Mouse (Mus musculus): Measurements from ENCODE around the gene Polr2b. TPM values are rescaled to one million over a fixed set of nuclear protein-coding genes. Genes with fewer than 3 reads are reported as not detected.

Polr2b gene
- 31.0 and 35.9 TPM in 2 replicates for polyA plus RNA-seq (2012; ENCODE audit: insufficient read depth, insufficient read length, missing spikeins)

- TF ChIP-seq CTCF (IDR thresholded peaks at IDR 0.05; ENCODE audit: low read depth, low read length) = no peak
- peak; percentile 84 for TF ChIP-seq POLR2A (IDR thresholded peaks at IDR 0.05; ENCODE audit: borderline replicate concordance, low read depth, low read length)
- peak within 1 kb of the TSS; percentile 92 for H3K4me3 ChIP-seq (ENCODE audit: insufficient read depth, low read length)
- peak within 1 kb of the TSS; percentile 86 for H3K27ac ChIP-seq (ENCODE audit: insufficient read depth, low read depth, low read length)
- H3K4me1 ChIP-seq (ENCODE audit: control insufficient read depth, insufficient read depth, low read length) = peaks cover 14% of the 10 kb centered on the region
Observed at GRCm38 (mm10) chr5:77309924-77310772, at the start of gene Polr2b, which contains the start of gene Noa1. TSS of gene Polr2b (plus strand) at chr5:77310147. TSS of gene Noa1 (minus strand) at chr5:77310084.

DNA sequence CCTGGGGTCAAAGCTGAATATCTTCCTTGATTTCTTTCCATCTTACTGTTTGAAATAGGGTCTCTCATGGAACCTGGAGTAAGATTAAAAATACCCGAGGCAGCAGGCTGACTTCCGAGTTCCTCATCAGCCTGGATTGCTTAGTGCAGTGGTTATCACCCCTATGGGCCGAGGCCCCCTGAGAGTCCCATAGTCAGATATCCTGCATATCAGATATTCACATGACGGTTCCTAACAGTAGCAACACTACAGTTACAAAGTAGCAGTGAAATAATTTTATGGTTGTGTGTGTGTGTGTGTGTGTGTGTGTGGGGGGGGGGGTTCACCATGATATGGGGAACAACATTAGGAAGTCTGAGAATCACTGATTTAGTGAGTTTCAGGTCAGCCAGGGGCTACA, 48.8 kb upstream of the Polr2b start:
- Histone ChIP-seq H3K27ac (ENCODE audit: insufficient read depth, low read depth, low read length) (no peak overlapping the region), H3K4me3 (ENCODE audit: insufficient read depth, low read length) (no peak overlapping the region), H3K4me1 (ENCODE audit: control insufficient read depth, insufficient read depth, low read length) (peaks cover 7% of the 10 kb centered on the region)
- no peak for TF ChIP-seq POLR2A (IDR thresholded peaks at IDR 0.05; ENCODE audit: borderline replicate concordance, low read depth, low read length)
- TF ChIP-seq CTCF (IDR thresholded peaks at IDR 0.05; ENCODE audit: low read depth, low read length) = no peak

GRCm38 (mm10) chr5:77262105-77262504, 47.8 kb upstream of the Polr2b start:
- no peak overlapping the region for H3K27ac ChIP-seq (ENCODE audit: insufficient read depth, low read depth, low read length)
- no peak overlapping the region for H3K4me3 ChIP-seq (ENCODE audit: insufficient read depth, low read length)
- TF ChIP-seq CTCF (IDR thresholded peaks at IDR 0.05; ENCODE audit: low read depth, low read length) (no peak), POLR2A (IDR thresholded peaks at IDR 0.05; ENCODE audit: borderline replicate concordance, low read depth, low read length) (no peak)
- H3K4me1 ChIP-seq (ENCODE audit: control insufficient read depth, insufficient read depth, low read length) = peaks cover 7% of the 10 kb centered on the region

DNA sequence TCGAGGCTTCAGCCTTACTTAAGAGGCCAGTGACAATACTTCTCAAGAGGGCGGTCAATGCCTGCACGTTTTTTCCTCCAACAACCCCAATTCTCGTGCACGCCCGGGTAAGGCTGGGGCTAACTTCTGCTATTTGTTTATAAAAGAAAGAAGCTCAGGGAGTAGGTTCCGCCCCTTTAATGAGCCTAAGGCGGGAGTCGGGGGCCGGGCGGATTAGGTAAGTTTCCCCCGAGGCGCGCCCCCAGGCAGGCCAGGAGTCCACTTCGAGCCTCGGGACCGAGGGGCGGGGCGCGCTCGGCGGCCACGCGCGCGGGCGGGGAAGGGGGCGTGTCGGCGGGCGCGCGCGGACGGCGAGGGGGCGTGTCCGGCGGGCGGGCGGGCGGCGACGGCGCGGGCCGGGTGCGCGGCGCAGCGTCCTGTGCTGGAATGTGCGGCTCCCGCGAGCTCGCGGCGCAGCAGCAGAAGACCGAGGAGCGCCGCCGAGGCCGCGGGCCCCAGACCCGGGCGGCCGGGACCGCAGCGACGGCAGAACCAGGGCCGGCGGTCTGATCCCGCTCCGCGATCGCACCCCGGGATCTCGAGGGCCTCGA, 44.8 kb upstream of the Polr2b start, which contains the start of gene Rest:
Rest (plus strand) TSS at position 411 of the 590 bp plus-strand sequence.
- H3K27ac ChIP-seq (ENCODE audit: insufficient read depth, low read depth, low read length) = peak within 1 kb of the TSS; percentile 71
- TF ChIP-seq CTCF (IDR thresholded peaks at IDR 0.05; ENCODE audit: low read depth, low read length) = no peak
- TF ChIP-seq POLR2A (IDR thresholded peaks at IDR 0.05; ENCODE audit: borderline replicate concordance, low read depth, low read length) = no peak
- H3K4me1 ChIP-seq (ENCODE audit: control insufficient read depth, insufficient read depth, low read length) = peaks cover 13% of the 10 kb centered on the region
- H3K4me3 ChIP-seq (ENCODE audit: insufficient read depth, low read length) = peak within 1 kb of the TSS; percentile 75

DNA sequence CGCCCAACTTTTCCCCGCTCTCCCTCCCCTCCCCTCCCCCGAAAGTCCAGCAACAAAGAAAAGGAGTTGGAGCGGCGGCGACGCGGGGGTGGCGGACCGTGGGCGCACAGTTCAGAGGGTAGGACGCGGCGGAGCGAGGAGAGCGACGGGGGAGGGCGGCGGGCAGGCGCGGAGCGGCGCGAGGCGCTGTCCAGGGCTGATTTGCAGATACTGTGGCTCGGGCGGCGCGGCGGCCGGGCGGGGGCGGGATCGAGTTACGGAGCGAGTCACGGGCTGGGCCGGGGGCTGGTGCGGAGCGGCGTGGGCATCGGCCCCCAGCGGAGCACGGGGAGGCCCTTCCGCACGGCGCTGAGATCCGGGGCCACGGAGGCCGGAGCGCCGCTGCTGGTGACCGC, 44.3 kb upstream of the Polr2b start:
- Histone ChIP-seq H3K4me3 (ENCODE audit: insufficient read depth, low read length) (peak overlapping the region; percentile 75), H3K4me1 (ENCODE audit: control insufficient read depth, insufficient read depth, low read length) (peaks cover 13% of the 10 kb centered on the region), H3K27ac (ENCODE audit: insufficient read depth, low read depth, low read length) (peak overlapping the region; percentile 52)
- TF ChIP-seq CTCF (IDR thresholded peaks at IDR 0.05; ENCODE audit: low read depth, low read length) (no peak), POLR2A (IDR thresholded peaks at IDR 0.05; ENCODE audit: borderline replicate concordance, low read depth, low read length) (no peak)

DNA sequence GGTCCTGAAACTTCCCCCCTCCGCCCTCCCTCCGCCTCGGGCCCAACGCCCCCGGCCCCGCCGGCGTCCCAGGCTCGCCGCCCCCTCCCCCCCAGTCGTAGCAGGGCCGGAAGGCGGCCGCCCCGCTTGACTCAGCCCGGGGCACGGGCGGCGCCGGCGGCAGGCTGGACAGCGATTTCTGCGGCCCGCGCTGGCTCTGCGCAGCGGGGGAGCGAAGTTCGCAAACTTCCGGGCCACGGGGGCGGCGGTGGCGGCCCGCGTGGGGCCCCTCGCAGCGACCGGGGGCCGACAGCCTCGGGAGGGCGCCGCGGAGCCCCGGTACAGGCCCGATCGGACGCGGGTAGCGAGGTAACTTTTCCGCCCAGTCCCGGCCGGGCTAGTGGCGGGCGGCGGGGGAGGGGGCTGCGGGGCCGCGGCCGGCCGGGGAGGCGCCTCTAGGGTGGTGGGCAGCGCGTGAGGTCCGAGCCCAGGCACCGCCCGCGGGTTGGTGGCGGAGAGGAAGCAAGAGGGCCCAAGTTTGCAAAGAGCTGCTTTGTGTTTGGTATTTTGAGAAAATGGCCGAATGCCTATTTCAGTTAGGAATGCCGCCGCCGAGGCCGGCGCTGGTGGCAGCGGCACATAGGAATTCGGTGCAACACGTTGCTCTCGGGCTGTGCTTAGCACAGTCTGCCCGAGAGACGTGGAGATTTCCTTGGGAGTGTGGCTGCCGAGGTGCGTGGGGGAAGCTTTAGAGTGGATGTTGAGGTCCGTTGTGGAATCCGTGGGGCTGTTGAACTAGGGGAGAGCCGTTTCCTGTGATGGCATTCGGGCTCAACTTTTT, 43.7 kb upstream of the Polr2b start:
- H3K4me3 ChIP-seq (ENCODE audit: insufficient read depth, low read length) = peak overlapping the region; percentile 75
- peak overlapping the region; percentile 71 for H3K27ac ChIP-seq (ENCODE audit: insufficient read depth, low read depth, low read length)
- H3K4me1 ChIP-seq (ENCODE audit: control insufficient read depth, insufficient read depth, low read length) = peaks cover 13% of the 10 kb centered on the region
- TF ChIP-seq CTCF (IDR thresholded peaks at IDR 0.05; ENCODE audit: low read depth, low read length) = no peak
- no peak for TF ChIP-seq POLR2A (IDR thresholded peaks at IDR 0.05; ENCODE audit: borderline replicate concordance, low read depth, low read length)

DNA sequence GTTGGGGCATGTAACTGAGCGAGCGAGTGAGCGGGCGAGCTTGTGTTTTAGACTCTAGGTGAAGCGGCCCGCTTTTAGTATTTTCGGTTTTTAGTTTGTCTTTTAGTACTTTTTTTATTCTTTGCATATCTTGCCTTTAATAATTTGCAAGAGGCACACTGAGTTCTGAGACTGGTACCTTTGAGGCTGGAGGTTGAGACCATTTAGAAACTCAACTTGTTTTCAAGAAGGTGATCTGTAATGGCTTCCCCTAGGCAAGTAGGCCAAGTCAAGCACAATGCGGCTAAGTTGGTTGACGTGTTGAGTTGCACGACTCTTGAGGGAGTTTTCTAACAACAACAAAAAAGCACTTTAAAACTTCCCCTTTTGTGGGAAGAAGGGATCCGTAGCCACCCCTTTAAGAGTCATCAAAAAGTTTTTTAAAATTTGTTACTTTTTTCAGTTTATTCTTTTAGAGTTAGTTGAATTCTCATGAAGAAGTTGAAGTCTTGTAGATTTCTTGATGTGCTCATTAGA, 43.0 kb upstream of the Polr2b start:
- Histone ChIP-seq H3K4me3 (ENCODE audit: insufficient read depth, low read length) (peak overlapping the region; percentile 75), H3K27ac (ENCODE audit: insufficient read depth, low read depth, low read length) (peak overlapping the region; percentile 71), H3K4me1 (ENCODE audit: control insufficient read depth, insufficient read depth, low read length) (peaks cover 13% of the 10 kb centered on the region)
- no peak for TF ChIP-seq CTCF (IDR thresholded peaks at IDR 0.05; ENCODE audit: low read depth, low read length)
- TF ChIP-seq POLR2A (IDR thresholded peaks at IDR 0.05; ENCODE audit: borderline replicate concordance, low read depth, low read length) = no peak

DNA sequence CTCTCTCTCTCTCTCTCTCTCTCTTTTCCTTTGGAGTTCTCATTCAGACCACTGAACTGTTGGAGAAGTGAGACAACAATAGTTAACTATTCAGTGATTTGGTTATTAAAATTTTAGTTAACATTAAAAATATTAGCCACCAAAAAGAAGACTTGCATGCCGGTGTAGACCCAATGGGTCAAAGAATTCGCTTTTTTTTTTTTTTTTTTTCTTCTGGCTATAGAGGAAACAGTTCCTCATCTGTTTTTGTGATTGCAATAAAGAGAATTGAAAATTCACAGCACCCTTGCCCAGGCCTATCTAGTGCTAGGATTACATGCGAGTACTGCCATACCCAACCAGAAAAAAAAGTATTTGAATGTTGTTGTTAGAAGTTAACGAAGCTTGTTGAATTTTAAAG, 42.5 kb upstream of the Polr2b start:
- TF ChIP-seq CTCF (IDR thresholded peaks at IDR 0.05; ENCODE audit: low read depth, low read length) (no peak), POLR2A (IDR thresholded peaks at IDR 0.05; ENCODE audit: borderline replicate concordance, low read depth, low read length) (no peak)
- peaks cover 13% of the 10 kb centered on the region for H3K4me1 ChIP-seq (ENCODE audit: control insufficient read depth, insufficient read depth, low read length)
- peak overlapping the region; percentile 75; the same call in 1 of the 2 replicates for H3K4me3 ChIP-seq (ENCODE audit: insufficient read depth, low read length)
- H3K27ac ChIP-seq (ENCODE audit: insufficient read depth, low read depth, low read length) = no peak overlapping the region

GRCm38 (mm10) chr5:77267957-77268624, 41.9 kb upstream of the Polr2b start:
- Histone ChIP-seq H3K4me3 (ENCODE audit: insufficient read depth, low read length) (no peak overlapping the region), H3K4me1 (ENCODE audit: control insufficient read depth, insufficient read depth, low read length) (peaks cover 15% of the 10 kb centered on the region), H3K27ac (ENCODE audit: insufficient read depth, low read depth, low read length) (no peak overlapping the region)
- TF ChIP-seq POLR2A (IDR thresholded peaks at IDR 0.05; ENCODE audit: borderline replicate concordance, low read depth, low read length) (no peak), CTCF (IDR thresholded peaks at IDR 0.05; ENCODE audit: low read depth, low read length) (no peak)

All from bone marrow macrophage, adult 2 months (primary cell).